Mouse (Mus musculus): Measurements from ENCODE around the gene Meaf6.
A peak's percentile ranks its signal among the peaks of the same experiment; 100 is the strongest.

Gene Meaf6

DNA sequence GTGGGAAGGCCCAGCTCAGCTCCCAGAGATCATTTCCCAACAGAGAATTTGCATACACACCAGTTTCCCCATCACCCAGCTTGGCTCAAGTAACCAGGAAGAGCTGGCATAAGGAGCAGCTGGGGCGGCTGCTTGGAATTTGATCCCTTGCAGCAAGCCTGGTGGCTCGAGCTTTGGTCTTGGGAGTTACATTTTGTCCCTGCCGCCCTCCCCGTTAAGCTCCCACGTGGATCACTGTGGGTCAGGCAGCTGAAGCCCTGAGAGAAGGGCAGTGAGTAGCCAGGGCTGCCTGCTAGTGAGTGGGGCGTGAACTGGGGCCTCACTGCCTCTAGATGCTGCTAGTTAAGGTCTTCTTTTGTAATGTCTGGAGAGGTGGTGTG, 30.8 kb downstream of the Meaf6 start:
- DNase-seq (ENCODE audit: low spot score in 2 of 2): no peak

DNA sequence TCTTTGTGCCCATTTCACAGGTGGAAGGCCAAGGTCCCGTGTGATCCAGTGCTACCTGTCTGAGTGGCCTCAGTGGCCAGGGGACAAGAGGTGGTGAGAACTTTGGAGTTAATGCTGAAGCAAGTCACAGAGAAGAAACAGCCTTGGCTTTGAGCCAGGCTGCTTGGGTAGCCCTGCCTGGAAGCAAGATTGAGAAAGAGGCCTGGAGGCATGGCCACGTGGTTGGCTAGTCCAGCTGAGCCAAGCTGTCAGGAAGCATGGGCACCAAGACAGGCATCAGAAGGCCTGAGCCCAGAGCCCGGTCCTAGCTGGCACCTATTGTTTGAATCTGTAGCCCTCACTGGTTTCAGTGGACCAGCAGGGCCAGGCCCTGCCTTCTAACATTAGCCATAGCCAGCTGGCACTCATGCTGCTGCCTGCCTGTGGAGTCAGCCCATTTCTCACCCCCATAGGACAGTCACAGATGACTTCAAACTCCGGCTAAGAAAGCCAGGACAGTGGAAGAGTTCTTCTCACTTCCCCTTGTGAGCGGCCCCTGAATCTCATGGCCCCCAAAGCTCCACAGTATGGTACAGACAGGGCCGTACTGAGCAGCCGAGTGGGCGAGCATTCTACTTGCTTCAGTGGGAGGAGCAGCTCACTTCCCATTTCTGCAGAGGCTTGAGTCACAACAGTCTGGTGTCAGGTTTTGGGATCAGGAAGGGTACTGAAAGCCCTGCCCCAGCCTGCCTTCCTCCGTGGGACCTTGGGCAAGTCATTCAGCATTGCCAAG, 31.3 kb downstream of the Meaf6 start:
- peak; percentile 37 to 47 for DNase-seq (ENCODE audit: low spot score in 2 of 2)

DNA sequence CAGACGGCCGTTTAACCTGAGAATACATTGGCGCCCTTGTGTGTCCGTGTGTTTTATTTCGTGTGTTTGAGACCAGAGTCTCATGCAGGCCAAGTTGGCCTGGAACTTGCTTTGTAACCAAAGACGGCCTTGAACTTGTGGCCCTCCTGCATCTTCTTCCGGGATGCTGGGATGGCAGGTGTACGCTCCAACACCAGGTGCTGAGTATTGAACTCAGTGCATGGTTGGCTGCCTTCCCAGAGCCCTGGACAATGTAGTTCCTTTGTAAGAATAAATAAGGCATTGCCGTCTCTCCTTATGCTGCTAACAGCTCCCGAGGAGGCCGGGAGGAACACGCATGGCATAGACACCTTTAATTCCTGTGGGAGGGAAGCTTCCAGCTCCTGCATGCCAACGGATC, 32.0 kb downstream of the Meaf6 start:
- no peak for DNase-seq (ENCODE audit: low spot score in 2 of 2)

GRCm38 (mm10) chr4:125117902-125118320, 33.0 kb downstream of the Meaf6 start:
- no peak for DNase-seq (ENCODE audit: low spot score in 2 of 2)

DNA sequence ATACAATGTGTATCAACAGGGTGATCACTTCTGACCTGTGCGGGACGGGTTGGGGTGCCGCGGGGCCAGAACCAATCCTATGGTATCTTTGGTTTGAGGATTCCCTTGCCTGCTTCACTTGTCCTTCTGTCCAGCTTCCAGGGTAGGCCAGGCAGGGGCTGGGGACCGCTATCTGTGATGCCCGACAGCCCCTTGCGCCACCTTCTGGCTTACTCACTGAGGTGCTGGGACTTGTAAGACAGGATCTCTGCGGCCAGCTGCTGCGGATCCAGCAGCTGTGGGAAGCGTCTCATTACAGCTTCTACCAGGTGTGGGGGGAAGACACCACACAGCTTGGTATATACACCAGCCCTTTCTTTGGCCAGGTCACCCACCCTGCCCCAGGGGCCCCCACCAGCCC, 34.1 kb downstream of the Meaf6 start:
- no peak for DNase-seq (ENCODE audit: low spot score in 2 of 2)

DNA sequence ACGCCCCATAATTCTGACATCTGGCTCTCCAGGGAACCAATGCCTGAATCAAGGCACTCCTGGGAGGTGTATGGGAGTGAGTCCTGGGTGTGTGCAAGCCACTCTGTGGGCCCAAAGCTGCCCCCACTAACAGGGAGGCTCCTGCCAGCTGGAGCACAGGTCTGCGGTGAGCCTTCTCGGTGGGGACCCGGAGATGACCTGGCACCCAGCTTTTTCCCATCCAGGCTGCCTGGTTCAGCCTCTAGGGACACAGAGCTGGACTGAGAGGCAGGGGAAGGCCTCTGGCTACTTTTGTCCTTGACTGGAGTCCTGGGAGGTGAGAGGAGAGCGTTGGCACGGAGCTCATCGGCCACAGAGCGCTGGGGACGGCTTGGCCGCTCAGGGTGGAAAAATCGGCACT, 34.8 kb downstream of the Meaf6 start:
- DNase-seq (ENCODE audit: low spot score in 2 of 2): no peak

DNA sequence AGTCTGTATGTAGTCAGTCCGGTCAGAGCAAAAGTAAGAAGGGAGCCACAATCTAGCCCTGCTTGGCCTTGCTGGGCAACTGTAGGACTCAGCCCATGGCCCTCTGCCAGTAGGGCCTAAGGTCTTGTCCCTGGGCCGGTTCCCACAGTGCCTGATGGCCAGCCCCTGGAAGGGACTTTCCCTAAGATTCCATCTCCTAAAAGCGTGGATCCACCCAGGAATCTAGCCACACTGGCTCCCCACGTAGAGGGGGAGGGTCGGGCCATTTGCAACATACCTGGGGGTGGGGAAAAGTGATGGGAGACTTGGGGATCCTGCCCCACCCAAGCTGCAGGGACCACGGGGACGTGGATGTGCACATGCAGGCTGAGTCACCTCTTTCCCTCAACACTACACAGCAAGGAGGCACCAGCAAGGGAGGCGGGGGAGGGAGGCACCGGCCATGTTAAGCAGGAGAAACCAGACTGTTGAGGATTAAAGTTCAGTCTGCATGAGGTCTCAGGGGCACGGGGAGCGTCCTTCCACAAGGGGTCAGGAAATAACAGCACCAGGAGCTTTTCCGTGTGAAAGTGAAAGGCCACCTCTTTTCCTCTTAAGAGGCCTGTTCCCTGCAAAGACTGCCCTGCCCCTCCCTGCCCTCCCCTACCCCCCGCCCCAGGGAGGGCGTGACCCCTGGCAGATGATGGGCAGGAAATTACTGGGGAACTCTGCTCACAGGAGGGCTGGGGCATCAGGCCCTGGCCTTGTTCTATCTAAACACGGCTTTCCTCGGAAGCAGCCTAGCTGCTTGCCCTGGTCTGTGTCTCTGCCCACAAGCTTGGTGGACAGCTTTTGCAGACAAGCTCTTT, 37.7 kb downstream of the Meaf6 start:
- no peak for DNase-seq (ENCODE audit: low spot score in 2 of 2)

- DNase-seq (ENCODE audit: low spot score in 2 of 2): no peak
Measured at GRCm38 (mm10) chr4:125123279-125123671, 38.3 kb downstream of the Meaf6 start.

DNA sequence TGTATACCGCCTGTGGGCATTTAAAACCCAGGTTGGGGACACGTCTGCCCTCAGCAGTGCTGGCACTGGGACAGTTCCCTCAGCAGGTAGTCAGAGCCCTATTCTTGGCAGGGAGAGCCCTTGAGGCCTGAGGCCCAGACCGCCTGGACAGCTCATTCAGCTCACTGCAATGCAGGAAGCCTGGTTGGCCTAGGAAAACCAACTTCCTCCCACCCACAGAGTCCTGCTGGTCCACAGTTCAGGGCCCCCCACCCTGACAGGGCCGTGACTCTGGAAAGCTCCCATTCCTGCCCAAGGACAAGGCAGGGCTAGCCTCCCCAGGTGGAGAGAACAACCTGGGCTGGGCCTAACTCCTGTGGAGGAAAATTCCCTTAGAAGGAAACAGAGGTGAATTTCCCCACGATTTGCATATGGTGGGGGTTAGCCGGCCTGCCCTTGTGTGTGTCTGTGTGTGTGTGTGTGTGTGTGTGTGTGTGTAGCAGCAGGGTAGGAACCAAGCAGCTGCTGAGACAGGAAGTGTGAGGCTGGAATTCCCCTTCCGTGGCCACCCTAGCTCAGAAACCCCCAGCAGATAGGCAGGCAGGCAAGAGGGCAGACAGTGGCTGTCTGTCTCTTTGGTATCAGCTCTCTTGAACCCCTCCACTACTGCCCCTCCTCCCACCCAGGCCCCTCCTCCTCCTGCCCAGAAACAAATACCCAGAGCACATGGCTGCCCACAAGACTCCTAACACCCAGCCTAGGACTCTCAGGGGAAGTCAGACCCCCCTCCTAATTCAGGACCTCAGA, 39.7 kb downstream of the Meaf6 start:
- no peak for DNase-seq (ENCODE audit: low spot score in 2 of 2)

GRCm38 (mm10) chr4:125125361-125125921, 40.5 kb downstream of the Meaf6 start:
- DNase-seq (ENCODE audit: low spot score in 2 of 2): no peak

- no peak for DNase-seq (ENCODE audit: low spot score in 2 of 2)
Measured at GRCm38 (mm10) chr4:125126186-125126585, 41.3 kb downstream of the Meaf6 start.

DNA sequence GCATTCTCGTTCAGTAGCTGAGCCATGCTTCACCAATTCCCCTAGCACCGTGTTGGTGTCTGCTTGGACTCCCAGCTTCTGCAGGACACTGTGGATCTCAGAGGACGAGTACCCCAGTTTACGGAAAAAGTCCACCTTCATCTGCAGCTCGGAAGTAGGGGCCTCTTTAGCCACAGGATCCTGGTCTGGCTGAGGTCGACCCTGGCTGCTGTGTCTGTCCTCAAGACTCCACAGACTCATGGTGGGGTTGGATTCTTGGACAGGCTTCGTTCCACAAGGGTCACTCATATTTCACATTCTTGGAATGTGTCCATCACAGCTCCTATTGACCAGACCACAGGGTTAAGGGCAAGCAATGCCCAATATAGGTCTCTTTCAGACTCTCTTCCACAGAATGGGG, 41.8 kb downstream of the Meaf6 start:
- DNase-seq (ENCODE audit: low spot score in 2 of 2): no peak

- DNase-seq (ENCODE audit: low spot score in 2 of 2): peak in 1 of 2 experiments; percentile 50
Measured at GRCm38 (mm10) chr4:125127305-125128084, 42.6 kb downstream of the Meaf6 start, which contains the start of gene Zc3h12a. Gene Zc3h12a, minus strand, starts transcription at chr4:125127840.

- no peak for DNase-seq (ENCODE audit: low spot score in 2 of 2)
Measured at GRCm38 (mm10) chr4:125131493-125131892, 46.6 kb downstream of the Meaf6 start.

DNA sequence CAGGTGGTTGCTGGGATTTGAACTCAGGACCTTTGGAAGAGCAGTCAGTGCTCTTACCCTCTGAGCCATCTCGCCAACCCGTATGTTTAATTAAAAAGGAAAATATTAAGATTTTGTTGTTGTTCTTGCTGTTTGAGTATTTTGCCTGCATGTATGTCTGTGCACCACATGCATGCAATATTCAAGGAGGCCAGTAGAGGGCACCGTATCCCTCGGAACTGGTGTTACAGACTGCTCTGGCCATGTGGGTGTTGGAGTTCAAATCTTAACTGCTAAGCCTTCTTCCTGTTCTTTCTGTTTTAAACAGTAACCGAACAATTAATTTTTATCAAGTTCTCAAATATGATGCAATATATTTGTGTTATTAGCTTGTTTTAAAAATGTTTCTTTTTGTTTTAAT, 47.5 kb downstream of the Meaf6 start:
- peak in 1 of 2 experiments; percentile 56 for DNase-seq (ENCODE audit: low spot score in 2 of 2)

GRCm38 (mm10) chr4:125134192-125134591, 49.3 kb downstream of the Meaf6 start:
- DNase-seq (ENCODE audit: low spot score in 2 of 2): no peak

DNA sequence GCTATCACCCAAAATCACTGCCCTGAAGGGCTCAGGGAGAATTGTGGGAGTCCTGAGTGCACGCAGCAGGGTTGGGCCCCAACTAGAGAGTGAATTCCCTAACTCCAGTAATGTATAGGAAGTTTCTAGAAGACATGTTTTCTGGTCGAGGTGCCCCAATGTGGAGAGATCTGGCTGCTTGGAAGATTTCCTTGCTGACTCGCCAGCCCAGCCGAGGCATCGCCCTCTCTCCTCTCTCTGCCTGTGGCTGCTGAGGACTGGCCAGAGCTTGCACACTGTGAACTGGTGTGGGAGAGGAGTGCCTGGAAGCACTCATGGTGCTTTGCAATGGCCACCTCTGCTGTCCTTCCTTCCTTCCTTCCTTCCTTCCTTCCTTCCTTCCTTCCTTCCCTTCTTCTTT, 49.7 kb downstream of the Meaf6 start:
- DNase-seq (ENCODE audit: low spot score in 2 of 2): no peak

DNA sequence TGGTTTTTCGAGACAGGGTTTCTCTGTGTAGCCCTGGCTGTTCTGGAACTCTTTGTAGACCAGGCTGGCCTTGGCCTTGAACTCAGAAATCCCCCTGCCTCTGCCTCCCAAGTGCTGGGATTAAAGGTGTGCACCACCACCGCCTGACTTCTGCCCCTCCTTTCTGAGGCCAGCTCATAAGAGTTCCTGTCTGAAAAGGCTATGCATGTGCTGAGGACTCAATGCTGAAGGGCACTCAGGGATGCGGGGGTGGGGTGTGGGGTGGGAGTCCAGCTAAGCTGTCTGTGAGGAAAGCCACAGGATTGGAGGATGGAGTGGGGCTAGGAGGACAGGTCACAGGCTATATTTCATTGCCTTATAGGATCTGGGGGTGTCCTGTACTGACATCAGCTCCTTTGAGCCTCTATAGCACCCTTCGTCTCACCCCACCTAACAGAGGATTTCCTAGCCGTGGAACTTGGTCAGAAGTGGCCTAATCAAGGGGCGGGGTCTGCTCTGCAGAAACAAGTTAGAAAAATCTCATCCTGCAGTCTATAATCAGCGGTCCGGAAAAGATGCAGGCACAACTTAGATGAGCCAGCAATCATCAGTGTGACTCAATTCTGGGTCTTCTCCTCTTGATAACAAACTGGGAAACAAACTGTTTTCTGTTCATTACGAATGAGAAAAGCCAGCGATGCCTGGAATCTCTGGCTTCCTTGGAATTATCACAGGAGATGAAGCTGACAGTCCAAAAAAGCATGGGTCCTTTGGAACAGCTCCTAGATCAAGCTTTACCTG, 50.3 kb downstream of the Meaf6 start:
- no peak for DNase-seq (ENCODE audit: low spot score in 2 of 2)

GRCm38 (mm10) chr4:125136303-125136888, 51.5 kb downstream of the Meaf6 start:
- DNase-seq (ENCODE audit: low spot score in 2 of 2): no peak

- DNase-seq (ENCODE audit: low spot score in 2 of 2): no peak
Measured at GRCm38 (mm10) chr4:125138321-125138720, 53.4 kb downstream of the Meaf6 start.
